Mouse (Mus musculus) forebrain, embryonic 12.5 days (tissue): ENCODE results near the gene Cux1. TPM values are rescaled to one million over a fixed set of nuclear protein-coding genes. Genes with fewer than 3 reads are reported as not detected.

ENCODE experiments used
- ATAC-seq: fragments of 200-750 bp; cut with Nextera tagmentation; 2 replicates; pipeline ENCODE4 v1.8.0; 2017; ENCODE audit warnings: moderate TSS enrichment; ENCODE audit not compliant: low FRiP score
- H3K27ac ChIP-seq: fragments of 300-500 bp; sonication (generic); 2 replicates; pipeline ENCODE4 v1.5.1; 2016; ENCODE audit warnings: mild to moderate bottlenecking
- H3K27me3 ChIP-seq: fragments of 300-500 bp; sonication (generic); 2 replicates; pipeline ENCODE4 v1.6.1; 2016; ENCODE audit warnings: mild to moderate bottlenecking
- H3K36me3 ChIP-seq: fragments of 300-500 bp; sonication (generic); replicated peaks from 2 replicates; pipeline ENCODE4 v1.6.1; 2016; ENCODE audit warnings: mild to moderate bottlenecking
- H3K4me1 ChIP-seq: fragments of 300-500 bp; sonication (generic); 2 replicates; pipeline ENCODE4 v1.6.1; 2016
- H3K4me2 ChIP-seq: fragments of 300-500 bp; sonication (generic); 2 replicates; pipeline ENCODE4 v1.6.1; 2016; ENCODE audit warnings: mild to moderate bottlenecking, moderate library complexity
- H3K4me3 ChIP-seq: fragments of 300-500 bp; sonication (generic); replicated peaks from 2 replicates; pipeline ENCODE4 v1.5.1; 2016; ENCODE audit warnings: mild to moderate bottlenecking
- H3K9ac ChIP-seq: fragments of 300-500 bp; sonication (generic); 2 replicates; pipeline ENCODE4 v1.6.1; 2016; ENCODE audit warnings: mild to moderate bottlenecking
- H3K9me3 ChIP-seq: fragments of 300-500 bp; sonication (generic); 2 replicates; pipeline ENCODE4 v1.6.1; 2016
- WGBS: fragments of 180-500 bp; shearing (Covaris S2); methylation state at CpG from one replicate; pipeline ENCODE4 v1.1.7; 2016; 5-methylcytosine and 5-hydroxymethylcytosine counted together
- polyA plus RNA-seq: library from polyadenylated mRNA; unstranded; fragments of >200 nt; fragmentation: Nextera tagmentation; extraction: Ambion mirVana; gene quantifications from 2 replicates; pipeline ENCODE4 v1.2.1, GENCODE M21; 2016

Gene Cux1
- polyA plus RNA-seq, 1 experiment from 2014 or later, result 157 TPM

- WGBS, result 89% methylated on average over 11 of the region's 11 CpGs
- Histone ChIP-seq H3K27ac (no peak overlapping the region; the same call in 1 of the 2 replicates), H3K36me3 (peaks cover 4% of the 10 kb centered on the region; the same call in 1 of the 2 replicates), H3K4me1 (peaks cover 8% of the 10 kb centered on the region; the same call in 1 of the 2 replicates), H3K9ac (no peak overlapping the region), H3K4me2 (no peak overlapping the region), H3K27me3 (no peaks in the 10 kb centered on the region), H3K9me3 (no peaks in the 10 kb centered on the region), H3K4me3 (no peak overlapping the region)
- no peak for ATAC-seq
These were observed 108.3 kb downstream of the Cux1 start for GRCm38 (mm10) chr5:136458893-136459499.

GRCm38 (mm10) chr5:136458102-136458863, 109.0 kb downstream of the Cux1 start:
- peaks cover 5% of the 10 kb centered on the region; the same call in 1 of the 2 replicates for H3K4me1 ChIP-seq
- 86% methylated on average over 7 of the region's 7 CpGs for WGBS
- H3K36me3 ChIP-seq, result no peaks in the 10 kb centered on the region; the same call in 1 of the 2 replicates
- H3K9ac ChIP-seq, result no peak overlapping the region
- ATAC-seq, result no peak
- H3K4me3 ChIP-seq, result no peak overlapping the region
- no peak overlapping the region for H3K4me2 ChIP-seq
- H3K27me3 ChIP-seq, result no peaks in the 10 kb centered on the region
- no peaks in the 10 kb centered on the region for H3K9me3 ChIP-seq
- no peak overlapping the region; the same call in 1 of the 2 replicates for H3K27ac ChIP-seq

- Histone ChIP-seq H3K36me3 (no peaks in the 10 kb centered on the region; the same call in 1 of the 2 replicates), H3K9ac (no peak overlapping the region), H3K4me2 (no peak overlapping the region), H3K4me1 (no peaks in the 10 kb centered on the region), H3K9me3 (no peaks in the 10 kb centered on the region), H3K27ac (no peak overlapping the region), H3K4me3 (no peak overlapping the region), H3K27me3 (no peaks in the 10 kb centered on the region)
- WGBS, result 87% methylated on average over 4 of the region's 4 CpGs
- ATAC-seq, result no peak
These were observed 110.9 kb downstream of the Cux1 start for GRCm38 (mm10) chr5:136456395-136456794.

GRCm38 (mm10) chr5:136452681-136453080, 114.6 kb downstream of the Cux1 start:
- Histone ChIP-seq H3K27ac (no peak overlapping the region), H3K36me3 (0 out of 2 replicates have a peak, but pooled peaks cover 3% of the 10 kb centered on the region), H3K4me2 (no peak overlapping the region), H3K27me3 (no peaks in the 10 kb centered on the region), H3K4me3 (no peak overlapping the region), H3K9ac (no peak overlapping the region), H3K4me1 (no peaks in the 10 kb centered on the region), H3K9me3 (no peaks in the 10 kb centered on the region)
- WGBS, result 99% methylated on average over 3 of the region's 3 CpGs
- ATAC-seq, result no peak

- Histone ChIP-seq H3K36me3 (0 out of 2 replicates have a peak, but pooled peaks cover 3% of the 10 kb centered on the region), H3K27me3 (no peaks in the 10 kb centered on the region), H3K4me3 (no peak overlapping the region), H3K9me3 (no peaks in the 10 kb centered on the region), H3K9ac (no peak overlapping the region), H3K4me2 (no peak overlapping the region), H3K4me1 (no peaks in the 10 kb centered on the region), H3K27ac (no peak overlapping the region)
- ATAC-seq, result no peak
These were observed 117.5 kb downstream of the Cux1 start for GRCm38 (mm10) chr5:136449801-136450200.

- 86% methylated on average over 5 of the region's 5 CpGs for WGBS
- H3K27me3 ChIP-seq, result no peaks in the 10 kb centered on the region
These were observed 121.3 kb downstream of the Cux1 start for GRCm38 (mm10) chr5:136445967-136446366.

GRCm38 (mm10) chr5:136442238-136443187, 124.8 kb downstream of the Cux1 start:
- Histone ChIP-seq H3K27me3 (no peaks in the 10 kb centered on the region), H3K4me1 (peaks cover 14% of the 10 kb centered on the region), H3K36me3 (no peaks in the 10 kb centered on the region), H3K9ac (no peak overlapping the region), H3K4me3 (no peak overlapping the region), H3K27ac (peak overlapping the region; percentile 42), H3K4me2 (no peak overlapping the region), H3K9me3 (no peaks in the 10 kb centered on the region)
- ATAC-seq, result no peak
- WGBS, result 58% methylated on average over 11 of the region's 11 CpGs

More at GRCm38 (mm10) chr5:136445967-136446366, 121.3 kb downstream of the Cux1 start:
- Histone ChIP-seq H3K9ac (no peak overlapping the region), H3K4me2 (no peak overlapping the region), H3K4me1 (peaks cover 14% of the 10 kb centered on the region), H3K36me3 (0 out of 2 replicates have a peak, but pooled peaks cover 3% of the 10 kb centered on the region), H3K9me3 (no peaks in the 10 kb centered on the region), H3K27ac (no peak overlapping the region), H3K4me3 (no peak overlapping the region)
- ATAC-seq, result no peak

GRCm38 (mm10) chr5:136429647-136430046, 137.6 kb downstream of the Cux1 start:
- H3K27me3 ChIP-seq, result no peaks in the 10 kb centered on the region
- no peaks in the 10 kb centered on the region for H3K9me3 ChIP-seq
- ATAC-seq, result no peak
- no peak overlapping the region for H3K9ac ChIP-seq
- H3K27ac ChIP-seq, result no peak overlapping the region
- no peak overlapping the region for H3K4me3 ChIP-seq
- H3K36me3 ChIP-seq, result no peaks in the 10 kb centered on the region
- H3K4me2 ChIP-seq, result no peak overlapping the region
- 82% methylated on average over 4 of the region's 4 CpGs for WGBS
- peaks cover 18% of the 10 kb centered on the region for H3K4me1 ChIP-seq

- ATAC-seq, result no peak
- Histone ChIP-seq H3K4me3 (no peak overlapping the region), H3K27ac (peak overlapping the region; percentile 38), H3K4me2 (no peak overlapping the region), H3K36me3 (no peaks in the 10 kb centered on the region), H3K9me3 (no peaks in the 10 kb centered on the region), H3K27me3 (no peaks in the 10 kb centered on the region), H3K9ac (no peak overlapping the region), H3K4me1 (peaks cover 18% of the 10 kb centered on the region)
- WGBS, result 80% methylated on average over 6 of the region's 6 CpGs
These were observed 138.7 kb downstream of the Cux1 start for GRCm38 (mm10) chr5:136428498-136429060.

GRCm38 (mm10) chr5:136427772-136428497, 139.4 kb downstream of the Cux1 start:
- no peak overlapping the region for H3K9ac ChIP-seq
- ATAC-seq, result no peak
- H3K4me1 ChIP-seq, result peaks cover 18% of the 10 kb centered on the region
- no peaks in the 10 kb centered on the region for H3K36me3 ChIP-seq
- H3K4me2 ChIP-seq, result no peak overlapping the region
- no peak overlapping the region for H3K4me3 ChIP-seq
- 70% methylated on average over 13 of the region's 13 CpGs for WGBS
- H3K9me3 ChIP-seq, result no peaks in the 10 kb centered on the region
- H3K27ac ChIP-seq, result peak overlapping the region; percentile 50; the same call in 1 of the 2 replicates
- H3K27me3 ChIP-seq, result no peaks in the 10 kb centered on the region

- WGBS, result 63% methylated on average over 4 of the region's 4 CpGs
- H3K27ac ChIP-seq, result no peak overlapping the region
These were observed 140.0 kb downstream of the Cux1 start for GRCm38 (mm10) chr5:136427121-136427771.

More at GRCm38 (mm10) chr5:136427121-136427771, 140.0 kb downstream of the Cux1 start:
- Histone ChIP-seq H3K4me1 (peaks cover 18% of the 10 kb centered on the region), H3K9me3 (no peaks in the 10 kb centered on the region), H3K4me2 (no peak overlapping the region), H3K36me3 (no peaks in the 10 kb centered on the region), H3K27me3 (no peaks in the 10 kb centered on the region), H3K4me3 (no peak overlapping the region), H3K9ac (no peak overlapping the region)
- ATAC-seq, result no peak
